Mouse (Mus musculus): ENCODE measurements at regions not wholly inside any gene's neighbourhood (a gene's known extent, or its start where the extent isn't known, plus 50 kb on each side); places are given as distances from the start of the nearest gene placed in this dataset.

DNA sequence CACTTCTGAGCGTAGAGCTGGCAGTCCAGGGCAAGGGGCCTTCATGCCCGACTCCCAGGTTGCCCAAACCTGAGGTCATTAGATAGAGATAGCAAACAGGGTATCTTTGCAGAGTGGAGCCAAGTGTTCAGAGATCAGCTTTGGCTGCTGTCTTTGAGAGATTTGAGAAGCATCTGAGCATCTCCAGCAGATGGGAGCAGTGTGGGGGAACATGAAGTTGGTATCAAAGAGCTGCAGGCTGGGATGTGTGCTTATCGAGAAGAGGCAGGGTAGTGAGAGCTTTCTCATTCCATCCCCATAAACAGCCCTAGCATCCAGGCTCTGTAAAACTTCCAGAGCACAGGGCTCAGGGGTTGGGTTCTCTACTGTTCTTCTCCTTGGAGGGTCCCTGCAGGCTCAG, 52.9 kb upstream of the Ampd3 start:
- no peak for DNase-seq (ENCODE audit: extremely low spot score, low read depth, low spot score)

GRCm38 (mm10) chr7:110715545-110715944, 52.5 kb upstream of the Ampd3 start:
- no peak for DNase-seq (ENCODE audit: extremely low spot score, low read depth, low spot score)

- no peak for DNase-seq (ENCODE audit: extremely low spot score, low read depth, low spot score)
Observed at GRCm38 (mm10) chr7:110717104-110717503, 50.9 kb upstream of the Ampd3 start.

Data from hindlimb bud, embryonic 11.5 days (tissue).